Mouse (Mus musculus): Measurements from ENCODE around the gene A4gnt. TPM values are rescaled to one million over a fixed set of nuclear protein-coding genes. Genes with fewer than 3 reads are reported as not detected.
"Not testable (repeated sequence)": the region's sequence is repeated elsewhere in the genome, so short reads cannot be mapped to it uniquely, and the experiment has no call there.

Gene A4gnt
- total RNA-seq (2021): not detected

- DNase-seq (ENCODE audit: extremely low spot score in 1 of 2, low spot score in 1 of 2): no peak
Measured at GRCm38 (mm10) chr9:99612202-99612601, at the start of gene A4gnt. Gene A4gnt, plus strand, starts transcription at chr9:99612502.

GRCm38 (mm10) chr9:99563714-99564113 is 48.6 kb upstream of the A4gnt start:
- DNase-seq (ENCODE audit: extremely low spot score in 1 of 2, low spot score in 1 of 2): peak in 1 of 2 experiments; percentile 33

- no peak for DNase-seq (ENCODE audit: extremely low spot score in 1 of 2, low spot score in 1 of 2)
Measured at GRCm38 (mm10) chr9:99568023-99568346, 44.3 kb upstream of the A4gnt start.

- DNase-seq (ENCODE audit: extremely low spot score in 1 of 2, low spot score in 1 of 2): peak; percentile 79 to 92
Measured at GRCm38 (mm10) chr9:99568347-99569070, 43.8 kb upstream of the A4gnt start, which contains the start of gene Armc8. Gene Armc8, minus strand, starts transcription at chr9:99568899.

- DNase-seq (ENCODE audit: extremely low spot score in 1 of 2, low spot score in 1 of 2): no peak
Measured at GRCm38 (mm10) chr9:99569071-99569397, 43.3 kb upstream of the A4gnt start.

- peak; percentile 83 to 84 for DNase-seq (ENCODE audit: extremely low spot score in 1 of 2, low spot score in 1 of 2)
Measured at GRCm38 (mm10) chr9:99575677-99576480, 36.4 kb upstream of the A4gnt start, which contains the start of gene Dbr1. Gene Dbr1, plus strand, starts transcription at chr9:99575799.

- DNase-seq (ENCODE audit: extremely low spot score in 1 of 2, low spot score in 1 of 2): peak in 1 of 2 experiments; percentile 16
Measured at GRCm38 (mm10) chr9:99580655-99581054, 31.6 kb upstream of the A4gnt start.

- peak; percentile 41 to 65 for DNase-seq (ENCODE audit: extremely low spot score in 1 of 2, low spot score in 1 of 2)
Measured at GRCm38 (mm10) chr9:99587505-99588202, 24.6 kb upstream of the A4gnt start.

- DNase-seq (ENCODE audit: extremely low spot score in 1 of 2, low spot score in 1 of 2): no peak
Measured at GRCm38 (mm10) chr9:99591144-99591543, 21.2 kb upstream of the A4gnt start.

- DNase-seq (ENCODE audit: extremely low spot score in 1 of 2, low spot score in 1 of 2): not testable (repeated sequence)
Measured at GRCm38 (mm10) chr9:99599127-99599526, 13.2 kb upstream of the A4gnt start.

- no peak for DNase-seq (ENCODE audit: extremely low spot score in 1 of 2, low spot score in 1 of 2)
Measured at GRCm38 (mm10) chr9:99603566-99603965, 8.7 kb upstream of the A4gnt start.

GRCm38 (mm10) chr9:99619688-99620087 is 7.4 kb downstream of the A4gnt start:
- DNase-seq (ENCODE audit: extremely low spot score in 1 of 2, low spot score in 1 of 2): no peak

- no peak for DNase-seq (ENCODE audit: extremely low spot score in 1 of 2, low spot score in 1 of 2)
Measured at GRCm38 (mm10) chr9:99620196-99620595, 7.9 kb downstream of the A4gnt start.

- no peak for DNase-seq (ENCODE audit: extremely low spot score in 1 of 2, low spot score in 1 of 2)
Measured at GRCm38 (mm10) chr9:99622034-99622433, 9.7 kb downstream of the A4gnt start.

- no peak for DNase-seq (ENCODE audit: extremely low spot score in 1 of 2, low spot score in 1 of 2)
Measured at GRCm38 (mm10) chr9:99622966-99623365, 10.7 kb downstream of the A4gnt start.

GRCm38 (mm10) chr9:99624117-99624516 is 11.8 kb downstream of the A4gnt start:
- no peak for DNase-seq (ENCODE audit: extremely low spot score in 1 of 2, low spot score in 1 of 2)

- DNase-seq (ENCODE audit: extremely low spot score in 1 of 2, low spot score in 1 of 2): no peak
Measured at GRCm38 (mm10) chr9:99628581-99628980, 16.3 kb downstream of the A4gnt start.

- DNase-seq (ENCODE audit: extremely low spot score in 1 of 2, low spot score in 1 of 2): peak; percentile 60 to 63
Measured at GRCm38 (mm10) chr9:99629281-99630011, 17.1 kb downstream of the A4gnt start, which contains the start of gene Dzip1l. Gene Dzip1l, plus strand, starts transcription at chr9:99629496.

GRCm38 (mm10) chr9:99630071-99630470 is 17.8 kb downstream of the A4gnt start:
- no peak for DNase-seq (ENCODE audit: extremely low spot score in 1 of 2, low spot score in 1 of 2)

- no peak for DNase-seq (ENCODE audit: extremely low spot score in 1 of 2, low spot score in 1 of 2)
Measured at GRCm38 (mm10) chr9:99630528-99631125, 18.3 kb downstream of the A4gnt start.
